Mouse (Mus musculus) hindbrain, embryonic 16.5 days (tissue): ENCODE data around the gene Gabrg3. TPM values are rescaled to one million over a fixed set of nuclear protein-coding genes. Genes with fewer than 3 reads are reported as not detected.

Experiments
- ATAC-seq: fragments of 200-750 bp; cut with Nextera tagmentation; 2 replicates; pipeline ENCODE4 v1.8.0; 2017; ENCODE audit warnings: moderate TSS enrichment, moderate library complexity
- H3K27ac ChIP-seq: fragments of 300-500 bp; sonication (generic); 2 replicates; pipeline ENCODE4 v1.5.1; 2014; ENCODE audit warnings: low read depth, mild to moderate bottlenecking, control low read depth, low read length, moderate library complexity
- H3K27me3 ChIP-seq: fragments of 300-500 bp; sonication (generic); replicated peaks from 2 replicates; pipeline ENCODE4 v1.6.1; 2014; ENCODE audit warnings: low read length; ENCODE audit not compliant: control insufficient read depth, insufficient read depth
- H3K36me3 ChIP-seq: fragments of 300-500 bp; sonication (generic); 2 replicates; pipeline ENCODE4 v1.6.1; 2014; ENCODE audit warnings: mild to moderate bottlenecking, low read length, moderate library complexity, mixed read lengths; ENCODE audit not compliant: control insufficient read depth, insufficient read depth
- H3K4me1 ChIP-seq: fragments of 300-500 bp; sonication (generic); 2 replicates; pipeline ENCODE4 v1.6.1; 2014; ENCODE audit warnings: low read depth, low read length; ENCODE audit not compliant: control insufficient read depth, insufficient read depth
- H3K4me2 ChIP-seq: fragments of 300-500 bp; sonication (generic); 2 replicates; pipeline ENCODE4 v1.6.1; 2014; ENCODE audit warnings: mild to moderate bottlenecking, low read length, control low read depth, moderate library complexity
- H3K4me3 ChIP-seq: fragments of 300-500 bp; sonication (generic); 2 replicates; pipeline ENCODE4 v1.5.1; 2014; ENCODE audit warnings: mild to moderate bottlenecking, low read length, control low read depth, moderate library complexity
- H3K9ac ChIP-seq: fragments of 300-500 bp; sonication (generic); 2 replicates; pipeline ENCODE4 v1.6.1; 2014; ENCODE audit warnings: low read depth, mild to moderate bottlenecking, control low read depth, low read length, moderate library complexity
- H3K9me3 ChIP-seq: fragments of 300-500 bp; sonication (generic); 2 replicates; pipeline ENCODE4 v1.6.1; 2014; ENCODE audit warnings: mild to moderate bottlenecking, low read length, moderate library complexity; ENCODE audit not compliant: control insufficient read depth
- WGBS: fragments of 180-500 bp; shearing (Covaris S2); extraction: QIAGEN DNeasy Blood & Tissue Kit; methylation state at CpG from one replicate; pipeline ENCODE4 v1.1.7; 2014; 5-methylcytosine and 5-hydroxymethylcytosine counted together
- polyA plus RNA-seq: library from polyadenylated mRNA; unstranded; fragments of >200 nt; fragmentation: Nextera tagmentation; extraction: Ambion mirVana; gene quantifications from 2 replicates; pipeline ENCODE4 v1.2.1, GENCODE M21; 2015

The Gabrg3 gene
- polyA plus RNA-seq, 1 experiment from 2014 or later: 10.3 TPM

DNA sequence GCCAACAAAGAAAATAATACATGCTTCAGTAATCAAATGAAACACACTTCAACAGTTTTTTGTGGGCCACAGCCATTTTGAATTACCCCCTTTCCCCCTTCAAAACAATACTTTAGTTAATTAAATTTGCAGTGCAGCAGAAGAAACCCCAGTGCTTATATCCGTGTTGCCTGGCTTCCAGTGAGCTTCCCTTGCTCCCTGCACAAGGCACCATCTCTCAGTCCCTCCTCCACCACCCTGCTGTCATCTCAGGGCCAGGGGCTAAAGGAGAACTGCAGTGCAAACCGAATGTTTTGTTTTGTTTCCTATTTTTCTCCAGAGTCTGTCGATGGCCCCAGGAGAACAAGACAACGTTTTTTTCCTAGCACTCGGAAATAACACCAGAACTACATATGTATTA lies 233.2 kb downstream of the Gabrg3 start:
- no peaks in the 10 kb centered on the region for H3K9me3 ChIP-seq
- H3K4me2 ChIP-seq: no peak overlapping the region
- no peak overlapping the region for H3K4me3 ChIP-seq
- no peak overlapping the region for H3K9ac ChIP-seq
- H3K4me1 ChIP-seq: peaks cover 4% of the 10 kb centered on the region
- no peaks in the 10 kb centered on the region for H3K36me3 ChIP-seq
- H3K27ac ChIP-seq: no peak overlapping the region
- no peaks in the 10 kb centered on the region for H3K27me3 ChIP-seq
- WGBS: 23% methylated on average over 5 of the region's 5 CpGs
- ATAC-seq: no peak

DNA sequence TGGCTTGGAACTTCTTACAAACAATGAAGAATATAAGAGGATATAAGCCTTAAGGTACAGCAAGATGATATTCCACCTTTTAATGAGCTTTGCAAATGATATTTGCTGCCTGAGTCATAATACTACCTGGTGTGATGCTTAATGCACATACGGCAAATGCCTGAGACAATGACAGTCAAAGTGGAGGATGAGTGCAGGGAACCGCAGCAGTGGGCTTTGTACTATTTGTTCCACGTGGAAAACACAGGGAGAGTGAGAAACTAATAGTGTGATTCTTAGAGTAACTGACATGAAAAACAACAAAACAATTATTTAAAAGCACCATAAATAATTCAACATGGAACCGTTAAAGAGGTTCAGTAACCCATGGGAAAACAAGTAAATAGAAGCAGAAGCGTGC lies 236.2 kb downstream of the Gabrg3 start:
- no peaks in the 10 kb centered on the region for H3K9me3 ChIP-seq
- no peak; the same call in 1 of the 2 replicates for ATAC-seq
- no peaks in the 10 kb centered on the region for H3K36me3 ChIP-seq
- H3K27me3 ChIP-seq: no peaks in the 10 kb centered on the region
- H3K9ac ChIP-seq: no peak overlapping the region
- H3K4me3 ChIP-seq: no peak overlapping the region
- no peak overlapping the region for H3K4me2 ChIP-seq
- WGBS: 55% methylated on average over 5 of the region's 5 CpGs
- no peak overlapping the region for H3K27ac ChIP-seq
- peaks cover 4% of the 10 kb centered on the region for H3K4me1 ChIP-seq

- no peak overlapping the region for H3K4me3 ChIP-seq
- H3K4me2 ChIP-seq: no peak overlapping the region
- no peaks in the 10 kb centered on the region for H3K4me1 ChIP-seq
- no peak for ATAC-seq
- H3K9me3 ChIP-seq: no peaks in the 10 kb centered on the region
- 81% methylated on average over 4 of the region's 4 CpGs for WGBS
- no peak overlapping the region for H3K9ac ChIP-seq
- H3K36me3 ChIP-seq: no peaks in the 10 kb centered on the region
- H3K27me3 ChIP-seq: no peaks in the 10 kb centered on the region
- no peak overlapping the region for H3K27ac ChIP-seq
Observed at GRCm38 (mm10) chr7:57138072-57138704, 248.8 kb downstream of the Gabrg3 start.

- Histone ChIP-seq H3K27me3 (no peaks in the 10 kb centered on the region), H3K27ac (no peak overlapping the region), H3K4me1 (no peaks in the 10 kb centered on the region), H3K4me3 (no peak overlapping the region), H3K4me2 (no peak overlapping the region), H3K36me3 (no peaks in the 10 kb centered on the region), H3K9me3 (no peaks in the 10 kb centered on the region), H3K9ac (no peak overlapping the region)
- 61% methylated on average over 4 of the region's 4 CpGs for whole genome bisulfite sequencing
- ATAC-seq: no peak
Observed at GRCm38 (mm10) chr7:57133009-57133408, 254.0 kb downstream of the Gabrg3 start.

DNA sequence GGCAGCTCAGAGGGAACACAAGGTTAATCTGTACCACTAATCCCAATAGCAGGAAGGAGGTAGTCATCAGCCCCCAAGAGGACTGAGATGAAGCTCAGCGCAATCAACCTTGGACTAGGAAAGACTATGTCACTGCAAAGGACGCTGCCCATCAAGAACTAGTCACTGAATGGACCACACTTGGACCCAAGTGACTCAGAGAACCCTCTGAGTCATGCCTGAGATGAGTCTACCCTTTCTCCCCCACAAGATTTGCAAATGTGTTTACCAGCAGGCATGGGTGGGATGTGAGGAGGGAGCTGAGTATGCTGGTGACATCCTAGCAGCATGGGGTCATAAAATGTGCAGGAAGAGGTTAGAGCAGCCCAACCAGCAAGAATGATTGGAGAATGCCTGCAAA lies 254.5 kb downstream of the Gabrg3 start:
- H3K27me3 ChIP-seq: no peaks in the 10 kb centered on the region
- H3K4me2 ChIP-seq: no peak overlapping the region
- no peak overlapping the region for H3K4me3 ChIP-seq
- H3K9ac ChIP-seq: no peak overlapping the region
- H3K27ac ChIP-seq: no peak overlapping the region
- ATAC-seq: no peak
- H3K4me1 ChIP-seq: no peaks in the 10 kb centered on the region
- 91% methylated on average over 2 of the region's 2 CpGs for WGBS
- H3K9me3 ChIP-seq: no peaks in the 10 kb centered on the region
- no peaks in the 10 kb centered on the region for H3K36me3 ChIP-seq

DNA sequence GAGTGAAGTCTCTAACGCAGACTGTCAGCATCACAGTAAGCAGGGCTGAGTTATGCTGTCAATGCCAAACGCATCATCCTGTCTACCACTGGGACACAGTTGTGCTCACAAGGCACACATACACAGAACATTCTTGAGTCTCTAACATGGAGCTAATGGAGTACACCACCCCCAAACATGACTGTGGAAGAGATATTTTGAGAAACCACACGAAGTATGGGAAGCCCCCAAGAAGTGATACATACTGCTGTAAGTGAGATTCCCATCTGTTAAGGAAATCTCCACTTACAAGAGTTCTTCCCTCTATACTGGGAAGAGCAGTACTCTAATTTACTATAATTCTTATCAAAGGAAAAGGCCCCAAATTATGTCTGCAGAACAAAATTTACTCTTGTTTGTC lies 286.9 kb downstream of the Gabrg3 start:
- Histone ChIP-seq H3K4me2 (no peak overlapping the region), H3K27me3 (no peaks in the 10 kb centered on the region), H3K27ac (no peak overlapping the region), H3K9ac (no peak overlapping the region), H3K4me3 (no peak overlapping the region), H3K9me3 (no peaks in the 10 kb centered on the region), H3K4me1 (no peaks in the 10 kb centered on the region), H3K36me3 (no peaks in the 10 kb centered on the region)
- no peak for ATAC-seq
- WGBS: 80% methylated on average over 3 of the region's 3 CpGs

GRCm38 (mm10) chr7:57082071-57082470 lies 304.9 kb downstream of the Gabrg3 start:
- Histone ChIP-seq H3K36me3 (no peaks in the 10 kb centered on the region), H3K9ac (no peak overlapping the region), H3K27ac (no peak overlapping the region), H3K4me3 (no peak overlapping the region), H3K4me2 (no peak overlapping the region), H3K4me1 (no peaks in the 10 kb centered on the region), H3K27me3 (no peaks in the 10 kb centered on the region), H3K9me3 (no peaks in the 10 kb centered on the region)
- 68% methylated on average over 3 of the region's 3 CpGs for WGBS
- no peak for ATAC-seq

DNA sequence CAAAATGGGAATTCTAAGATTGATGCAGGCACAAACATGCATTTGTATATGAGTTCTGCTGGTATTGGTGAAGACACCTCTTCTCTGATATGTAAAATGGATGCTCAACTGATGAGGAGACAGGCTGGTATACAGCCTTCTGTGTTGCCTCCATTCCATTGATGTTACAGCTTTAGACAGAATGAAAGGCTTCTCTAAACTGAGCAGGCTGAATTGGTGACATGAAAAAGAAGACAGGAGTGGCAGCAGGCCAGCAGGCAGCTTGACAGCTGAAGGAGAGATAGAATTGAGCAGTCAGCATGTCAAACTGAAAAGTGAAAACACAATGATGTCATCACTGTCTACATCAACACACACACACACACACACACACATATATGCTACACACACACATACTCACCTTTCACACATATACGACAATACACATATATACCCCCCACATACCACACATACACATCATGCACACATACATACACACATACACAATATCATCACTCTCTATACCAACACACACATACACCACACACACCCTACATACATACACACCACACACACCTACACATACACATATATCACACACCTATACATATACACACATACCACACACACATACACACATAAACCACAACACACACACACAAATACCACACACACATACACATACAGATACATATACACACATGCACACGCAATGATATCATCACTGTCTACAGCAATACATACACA lies 315.4 kb downstream of the Gabrg3 start:
- Histone ChIP-seq H3K9ac (no peak overlapping the region), H3K4me1 (no peaks in the 10 kb centered on the region), H3K27me3 (no peaks in the 10 kb centered on the region), H3K4me2 (no peak overlapping the region), H3K27ac (no peak overlapping the region), H3K4me3 (no peak overlapping the region), H3K9me3 (no peaks in the 10 kb centered on the region), H3K36me3 (no peaks in the 10 kb centered on the region)
- WGBS: 90% methylated on average over 2 of the region's 2 CpGs
- no peak for ATAC-seq

- no peaks in the 10 kb centered on the region for H3K27me3 ChIP-seq
- no peaks in the 10 kb centered on the region for H3K9me3 ChIP-seq
- 89% methylated on average over 3 of the region's 3 CpGs for WGBS
- no peak overlapping the region for H3K9ac ChIP-seq
- H3K4me2 ChIP-seq: no peak overlapping the region
- no peaks in the 10 kb centered on the region for H3K4me1 ChIP-seq
- H3K4me3 ChIP-seq: no peak overlapping the region
- H3K27ac ChIP-seq: no peak overlapping the region
- ATAC-seq: no peak
- no peaks in the 10 kb centered on the region for H3K36me3 ChIP-seq
Observed at GRCm38 (mm10) chr7:57065398-57065797, 321.6 kb downstream of the Gabrg3 start.
